Mouse (Mus musculus) heart, embryonic 16.5 days (tissue): ENCODE results near the gene Tkt. TPM values are rescaled to one million over a fixed set of nuclear protein-coding genes. Genes with fewer than 3 reads are reported as not detected.
A peak's percentile ranks its signal among the peaks of the same experiment; 100 is the strongest.
"Not testable (repeated sequence)": the region's sequence is repeated elsewhere in the genome, so short reads cannot be mapped to it uniquely, and the experiment has no call there.

ENCODE experiments used
- ATAC-seq: fragments of 200-750 bp; cut with Nextera tagmentation; replicated peaks from 2 replicates; pipeline ENCODE4 v1.8.0; 2017; ENCODE audit warnings: moderate number of reproducible peaks; ENCODE audit not compliant: insufficient read depth, low FRiP score; ENCODE audit errors: extremely low read depth
- H3K27ac ChIP-seq: fragments of 300-500 bp; sonication (generic); 2 replicates; pipeline ENCODE4 v1.5.1; 2014; ENCODE audit warnings: mild to moderate bottlenecking, low read length, control low read depth, moderate library complexity
- H3K27me3 ChIP-seq: fragments of 300-500 bp; sonication (generic); 2 replicates; pipeline ENCODE4 v1.6.1; 2014; ENCODE audit warnings: low read length, mixed read lengths; ENCODE audit not compliant: control insufficient read depth, insufficient read depth
- H3K36me3 ChIP-seq: fragments of 300-500 bp; sonication (generic); 2 replicates; pipeline ENCODE4 v1.6.1; 2014; ENCODE audit not compliant: control insufficient read depth, insufficient read depth
- H3K4me1 ChIP-seq: fragments of 300-500 bp; sonication (generic); 2 replicates; pipeline ENCODE4 v1.6.1; 2014; ENCODE audit warnings: low read length, mixed read lengths; ENCODE audit not compliant: control insufficient read depth, insufficient read depth
- H3K4me2 ChIP-seq: fragments of 300-500 bp; sonication (generic); 2 replicates; pipeline ENCODE4 v1.6.1; 2014; ENCODE audit warnings: low read depth, mild to moderate bottlenecking, control low read depth, low read length
- H3K4me3 ChIP-seq: fragments of 300-500 bp; sonication (generic); 2 replicates; pipeline ENCODE4 v1.5.1; 2014; ENCODE audit warnings: mild to moderate bottlenecking, control low read depth, low read length
- H3K9ac ChIP-seq: fragments of 300-500 bp; sonication (generic); 2 replicates; pipeline ENCODE4 v1.6.1; 2014; ENCODE audit warnings: low read length, control low read depth
- H3K9me3 ChIP-seq: fragments of 300-500 bp; sonication (generic); replicated peaks from 2 replicates; pipeline ENCODE4 v1.6.1; 2016; ENCODE audit warnings: low read length; ENCODE audit not compliant: control insufficient read depth
- WGBS: fragments of 180-500 bp; shearing (Covaris S2); extraction: QIAGEN DNeasy Blood & Tissue Kit; methylation state at CpG from one replicate; pipeline ENCODE4 v1.1.7; 2014; 5-methylcytosine and 5-hydroxymethylcytosine counted together
- polyA plus RNA-seq: library from polyadenylated mRNA; unstranded; fragments of >200 nt; fragmentation: Nextera tagmentation; extraction: Ambion mirVana; gene quantifications from 2 replicates; pipeline ENCODE4 v1.2.1, GENCODE M21; 2015

The Tkt gene
- polyA plus RNA-seq, 1 experiment from 2014 or later = 93.9 TPM

DNA sequence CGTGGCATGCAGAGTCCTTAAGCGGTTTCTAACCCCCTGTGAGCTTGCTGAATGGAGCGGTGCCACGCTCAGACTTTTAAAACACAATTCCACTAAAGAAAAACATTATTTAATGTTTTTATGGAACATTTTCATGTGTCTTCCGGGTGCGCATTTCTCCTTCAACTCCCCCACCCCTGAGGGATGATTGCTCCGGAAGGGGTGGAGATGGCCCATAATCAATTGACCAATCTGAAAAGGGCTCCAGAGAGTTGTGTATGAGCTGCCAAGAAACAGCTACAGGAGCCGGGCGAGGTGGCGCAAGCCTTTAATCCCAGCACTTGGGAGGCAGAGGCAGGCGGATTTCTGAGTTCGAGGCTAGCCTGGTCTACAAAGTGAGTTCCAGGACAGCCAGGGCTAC is 18.7 kb upstream of the Tkt start:
- 95% methylated on average over 12 of the region's 12 CpGs for WGBS
- no peak for ATAC-seq
- no peak overlapping the region for H3K27ac ChIP-seq

DNA sequence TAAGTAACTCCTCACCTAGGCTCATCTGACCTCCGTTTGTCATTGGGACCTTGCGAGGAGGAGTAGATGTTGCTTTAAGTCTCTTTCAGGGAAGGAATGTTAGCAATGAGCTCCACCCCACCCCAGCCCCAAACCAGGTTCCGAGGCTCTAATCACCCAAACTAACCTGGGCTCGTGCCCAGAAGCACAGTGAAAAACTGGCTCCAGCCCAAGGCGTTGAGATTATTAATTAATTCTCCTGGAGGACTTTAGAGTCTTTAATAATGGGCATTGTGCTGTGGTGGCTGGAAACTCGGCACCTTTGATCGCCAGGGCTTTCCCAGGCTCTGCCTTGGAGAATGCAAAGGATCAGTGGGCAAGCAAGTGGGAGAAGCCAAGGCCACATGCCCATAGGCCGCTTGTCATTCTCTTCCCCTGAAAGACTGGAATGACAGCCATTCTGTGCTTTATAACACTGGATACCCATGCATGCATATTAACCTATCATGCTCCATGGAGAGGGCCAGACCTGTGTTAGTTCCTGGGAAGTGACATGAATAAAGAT is 17.4 kb upstream of the Tkt start:
- Histone ChIP-seq H3K9ac (peak overlapping the region; percentile 52; the same call in 1 of the 2 replicates), H3K4me1 (peaks cover 13% of the 10 kb centered on the region), H3K36me3 (peaks cover 17% of the 10 kb centered on the region), H3K27ac (peak overlapping the region; percentile 70), H3K4me3 (no peak overlapping the region), H3K27me3 (no peaks in the 10 kb centered on the region), H3K9me3 (no peaks in the 10 kb centered on the region), H3K4me2 (peak overlapping the region; percentile 46)
- peak; percentile 70 for ATAC-seq
- WGBS = 40% methylated on average over 8 of the region's 8 CpGs

More for the DNA sequence above, 18.7 kb upstream of the Tkt start:
- peaks cover 16% of the 10 kb centered on the region for H3K4me1 ChIP-seq
- no peak overlapping the region for H3K9ac ChIP-seq
- no peaks in the 10 kb centered on the region for H3K27me3 ChIP-seq
- H3K4me3 ChIP-seq = no peak overlapping the region
- no peaks in the 10 kb centered on the region for H3K9me3 ChIP-seq
- H3K36me3 ChIP-seq = peaks cover 24% of the 10 kb centered on the region
- no peak overlapping the region for H3K4me2 ChIP-seq

- WGBS = 67% methylated on average over 5 of the region's 5 CpGs
- H3K9ac ChIP-seq = no peak overlapping the region
- no peak for ATAC-seq
- H3K9me3 ChIP-seq = no peaks in the 10 kb centered on the region
- no peak overlapping the region for H3K4me3 ChIP-seq
- H3K36me3 ChIP-seq = peaks cover 11% of the 10 kb centered on the region
- no peak overlapping the region for H3K4me2 ChIP-seq
- peaks cover 13% of the 10 kb centered on the region for H3K4me1 ChIP-seq
- H3K27ac ChIP-seq = no peak overlapping the region
- H3K27me3 ChIP-seq = no peaks in the 10 kb centered on the region
These were observed 16.7 kb upstream of the Tkt start for GRCm38 (mm10) chr14:30531431-30531830.

DNA sequence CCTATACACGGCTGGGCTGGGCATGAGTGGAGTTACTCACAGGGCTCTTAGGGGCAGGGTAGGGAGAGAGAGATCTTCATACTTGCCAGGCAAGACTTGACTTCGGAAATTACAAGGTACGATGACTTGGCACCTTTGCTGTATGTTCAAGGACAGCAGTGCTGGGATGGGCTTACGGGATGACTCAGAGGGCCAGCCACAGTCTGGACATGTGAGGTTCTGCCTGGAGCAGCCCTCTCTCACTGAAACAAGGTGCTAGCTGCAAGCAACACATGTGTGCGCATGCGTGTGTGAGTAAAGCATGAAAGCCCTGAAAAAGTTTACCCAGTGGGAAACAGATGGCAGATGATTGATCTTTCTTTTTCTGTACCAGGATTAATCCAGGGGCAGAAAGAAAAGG is 16.3 kb upstream of the Tkt start:
- no peak overlapping the region for H3K9ac ChIP-seq
- no peak for ATAC-seq
- H3K4me3 ChIP-seq = no peak overlapping the region
- no peak overlapping the region for H3K27ac ChIP-seq
- peaks cover 8% of the 10 kb centered on the region for H3K36me3 ChIP-seq
- WGBS = 86% methylated on average over 6 of the region's 6 CpGs
- H3K27me3 ChIP-seq = no peaks in the 10 kb centered on the region
- H3K9me3 ChIP-seq = no peaks in the 10 kb centered on the region
- H3K4me1 ChIP-seq = peaks cover 13% of the 10 kb centered on the region
- no peak overlapping the region for H3K4me2 ChIP-seq

DNA sequence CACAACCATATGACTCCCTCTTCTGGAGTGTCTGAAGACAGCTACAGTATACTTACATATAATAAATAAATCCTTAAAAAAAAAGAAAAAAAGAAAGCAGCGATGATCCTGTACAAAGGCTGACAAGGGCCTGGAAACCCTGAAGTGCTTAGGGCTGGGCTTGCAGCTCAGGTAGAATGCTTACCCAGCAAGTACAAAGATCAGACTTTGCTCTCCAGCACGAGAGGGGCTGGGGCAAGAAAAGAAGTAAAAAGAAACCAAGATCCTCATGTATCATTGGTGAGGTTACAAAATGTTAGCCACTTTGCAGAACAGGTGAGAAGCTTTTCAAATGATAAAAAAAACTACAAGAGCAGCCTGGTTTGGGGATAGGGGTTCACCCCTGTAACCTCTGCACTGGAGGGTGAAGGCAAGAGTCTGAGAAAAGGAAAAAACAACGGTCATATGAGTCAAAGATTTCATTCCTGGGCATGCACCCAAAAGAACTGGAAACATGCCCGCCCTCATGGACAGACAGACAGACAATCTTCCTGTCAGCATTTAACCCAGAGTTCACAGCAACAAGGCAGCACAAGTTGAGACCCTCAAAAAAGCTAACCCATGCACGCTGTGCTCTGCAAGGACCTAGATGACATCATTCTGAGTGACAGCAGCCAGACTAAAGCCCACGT is 14.2 kb upstream of the Tkt start:
- no peak for ATAC-seq
- Histone ChIP-seq H3K36me3 (no peaks in the 10 kb centered on the region), H3K4me3 (no peak overlapping the region), H3K4me2 (no peak overlapping the region), H3K27me3 (no peaks in the 10 kb centered on the region), H3K9ac (no peak overlapping the region), H3K4me1 (peaks cover 13% of the 10 kb centered on the region), H3K27ac (no peak overlapping the region), H3K9me3 (no peaks in the 10 kb centered on the region)
- 67% methylated on average over 6 of the region's 6 CpGs for WGBS

DNA sequence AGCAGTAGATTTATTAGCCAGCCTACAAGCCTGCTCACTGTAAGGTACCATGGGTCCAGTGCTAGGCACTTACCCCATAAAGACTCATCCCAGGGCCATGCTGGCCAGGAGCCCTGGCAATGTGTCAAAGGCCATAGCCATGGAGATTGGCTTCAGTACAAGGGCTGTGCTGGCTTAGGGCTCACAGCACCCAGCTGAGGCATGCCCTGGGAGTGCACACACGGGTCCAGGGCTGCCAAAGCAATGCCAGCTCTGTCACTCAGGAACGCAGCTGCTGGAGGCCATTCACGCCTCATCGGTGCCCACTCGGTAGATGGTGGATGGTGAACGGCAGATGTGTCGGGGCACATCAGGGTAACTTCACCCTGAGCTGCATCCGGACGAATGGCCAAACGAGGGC is 6.6 kb upstream of the Tkt start:
- H3K9ac ChIP-seq = no peak overlapping the region
- no peaks in the 10 kb centered on the region for H3K9me3 ChIP-seq
- H3K27me3 ChIP-seq = no peaks in the 10 kb centered on the region
- H3K36me3 ChIP-seq = no peaks in the 10 kb centered on the region
- H3K4me2 ChIP-seq = no peak overlapping the region
- no peak for ATAC-seq
- 73% methylated on average over 10 of the region's 10 CpGs for WGBS
- peaks cover 3% of the 10 kb centered on the region; the same call in 1 of the 2 replicates for H3K4me1 ChIP-seq
- no peak overlapping the region for H3K4me3 ChIP-seq
- H3K27ac ChIP-seq = no peak overlapping the region

- not testable (repeated sequence) for H3K4me2 ChIP-seq, H3K27me3 ChIP-seq, H3K36me3 ChIP-seq, H3K27ac ChIP-seq, H3K4me1 ChIP-seq, H3K9me3 ChIP-seq, H3K4me3 ChIP-seq, ATAC-seq, H3K9ac ChIP-seq
- WGBS = 84% methylated on average over 5 of the region's 5 CpGs
These were observed 4.8 kb upstream of the Tkt start for GRCm38 (mm10) chr14:30543331-30543730.

DNA sequence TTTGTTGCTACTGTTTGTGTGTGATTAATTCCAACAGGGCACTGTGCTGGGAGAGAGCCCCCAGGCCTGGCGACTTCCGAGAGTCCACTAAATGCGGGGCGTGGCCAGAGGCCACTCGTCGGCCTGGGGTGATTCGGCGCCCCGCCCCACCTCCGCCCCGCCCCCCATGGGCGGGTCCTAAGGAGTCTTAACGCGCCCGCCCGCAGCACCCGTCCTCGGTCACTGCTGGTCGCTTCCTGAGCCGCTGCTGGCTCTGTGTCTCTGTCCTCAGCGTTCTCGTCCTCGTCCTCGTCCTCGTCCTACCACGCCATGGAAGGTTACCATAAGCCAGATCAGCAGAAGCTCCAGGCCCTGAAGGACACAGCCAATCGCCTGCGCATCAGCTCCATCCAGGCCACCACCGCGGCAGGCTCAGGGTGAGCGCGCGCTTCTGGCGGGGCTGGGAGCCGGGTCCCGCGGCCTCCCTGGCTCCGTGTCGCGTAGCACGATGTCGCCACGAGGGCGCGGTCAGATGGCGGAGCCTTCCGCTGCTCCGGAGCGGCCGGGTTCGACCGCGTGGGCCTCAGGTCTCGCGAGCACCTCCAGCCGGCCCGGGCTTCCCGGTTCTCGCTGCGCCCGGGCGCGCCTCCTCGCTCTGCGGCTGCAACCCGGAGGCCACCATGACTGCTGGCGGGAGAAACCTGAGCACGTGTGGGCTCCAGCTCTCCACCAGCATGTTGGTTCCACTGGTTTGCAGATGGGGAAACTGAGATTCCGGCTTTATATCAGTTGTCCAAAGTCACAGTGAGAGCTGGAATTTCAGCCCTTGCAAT is 1.0 kb downstream of the Tkt start:
- peak; percentile 94 for ATAC-seq
- Histone ChIP-seq H3K27me3 (no peaks in the 10 kb centered on the region), H3K4me3 (peak overlapping the region; percentile 73)

GRCm38 (mm10) chr14:30549777-30550149 is 1.6 kb downstream of the Tkt start:
- H3K4me2 ChIP-seq = peak overlapping the region; percentile 90
- H3K4me3 ChIP-seq = peak overlapping the region; percentile 73
- H3K36me3 ChIP-seq = peaks cover 1% of the 10 kb centered on the region; the same call in 1 of the 2 replicates
- WGBS = under 1% methylated on average over 10 of the region's 10 CpGs
- no peak for ATAC-seq
- peaks cover 31% of the 10 kb centered on the region for H3K4me1 ChIP-seq
- peak overlapping the region; percentile 91 for H3K9ac ChIP-seq
- no peaks in the 10 kb centered on the region for H3K27me3 ChIP-seq
- no peaks in the 10 kb centered on the region for H3K9me3 ChIP-seq
- H3K27ac ChIP-seq = peak overlapping the region; percentile 89

More for the DNA sequence above, 1.0 kb downstream of the Tkt start:
- Histone ChIP-seq H3K36me3 (no peaks in the 10 kb centered on the region), H3K4me2 (peak overlapping the region; percentile 90), H3K27ac (peak overlapping the region; percentile 89), H3K4me1 (peaks cover 31% of the 10 kb centered on the region), H3K9me3 (no peaks in the 10 kb centered on the region), H3K9ac (peak overlapping the region; percentile 91)
- under 1% methylated on average over 69 of the region's 69 CpGs for WGBS
